Mouse (Mus musculus): ENCODE results near the gene Hoxa5. TPM values are rescaled to one million over a fixed set of nuclear protein-coding genes. Genes with fewer than 3 reads are reported as not detected.

The Hoxa5 gene
- polyA plus RNA-seq, 1 experiment from 2014 or later: not detected

- peaks cover 17% of the 10 kb centered on the region for H3K4me1 ChIP-seq
- peaks cover 100% of the 10 kb centered on the region for H3K27me3 ChIP-seq (ENCODE audit: poor library complexity, severe bottlenecking)
- DNase-seq (ENCODE audit: extremely low spot score, low spot score): no peak
- no peak overlapping the region for H3K27ac ChIP-seq
- H3K36me3 ChIP-seq (replicated peaks): no peaks in the 10 kb centered on the region
- 9% methylated on average over 10 of the region's 10 CpGs for WGBS
- H3K4me3 ChIP-seq: no peak overlapping the region
- no peaks in the 10 kb centered on the region for H3K9me3 ChIP-seq
Observed at GRCm38 (mm10) chr6:52237346-52238154, 33.2 kb upstream of the Hoxa5 start.

GRCm38 (mm10) chr6:52236806-52237205 is 32.4 kb upstream of the Hoxa5 start:
- H3K9me3 ChIP-seq: no peaks in the 10 kb centered on the region
- H3K27ac ChIP-seq: no peak overlapping the region
- peaks cover 17% of the 10 kb centered on the region for H3K4me1 ChIP-seq
- no peak overlapping the region for H3K4me3 ChIP-seq
- no peaks in the 10 kb centered on the region for H3K36me3 ChIP-seq (replicated peaks)
- no peak for DNase-seq (ENCODE audit: extremely low spot score, low spot score)
- peaks cover 100% of the 10 kb centered on the region for H3K27me3 ChIP-seq (ENCODE audit: poor library complexity, severe bottlenecking)
- WGBS: 10% methylated on average over 3 of the region's 3 CpGs

- Histone ChIP-seq H3K4me3 (no peak overlapping the region), H3K36me3 (replicated peaks) (no peaks in the 10 kb centered on the region), H3K9me3 (no peaks in the 10 kb centered on the region), H3K27me3 (ENCODE audit: poor library complexity, severe bottlenecking) (peaks cover 100% of the 10 kb centered on the region), H3K27ac (no peak overlapping the region), H3K4me1 (peaks cover 17% of the 10 kb centered on the region)
- 23% methylated on average over 6 of the region's 6 CpGs for WGBS
- no peak for DNase-seq (ENCODE audit: extremely low spot score, low spot score)
Observed at GRCm38 (mm10) chr6:52235866-52236265, 31.5 kb upstream of the Hoxa5 start.

GRCm38 (mm10) chr6:52235267-52235666 is 30.9 kb upstream of the Hoxa5 start:
- 21% methylated on average over 9 of the region's 9 CpGs for WGBS
- Histone ChIP-seq H3K4me3 (no peak overlapping the region), H3K9me3 (no peaks in the 10 kb centered on the region), H3K27me3 (ENCODE audit: poor library complexity, severe bottlenecking) (peaks cover 100% of the 10 kb centered on the region), H3K36me3 (replicated peaks) (no peaks in the 10 kb centered on the region), H3K27ac (no peak overlapping the region), H3K4me1 (peaks cover 15% of the 10 kb centered on the region)
- DNase-seq (ENCODE audit: extremely low spot score, low spot score): no peak

- H3K27ac ChIP-seq: no peak overlapping the region
- H3K4me3 ChIP-seq: 0 out of 2 replicates have a peak overlapping the region, but pooled peaks have one; percentile 2
- no peak for DNase-seq (ENCODE audit: extremely low spot score, low spot score)
- peaks cover 13% of the 10 kb centered on the region for H3K4me1 ChIP-seq
- 1% methylated on average over 66 of the region's 68 CpGs for WGBS
- peaks cover 100% of the 10 kb centered on the region for H3K27me3 ChIP-seq (ENCODE audit: poor library complexity, severe bottlenecking)
- no peaks in the 10 kb centered on the region for H3K9me3 ChIP-seq
- H3K36me3 ChIP-seq (replicated peaks): no peaks in the 10 kb centered on the region
Observed at GRCm38 (mm10) chr6:52234428-52235140, 30.2 kb upstream of the Hoxa5 start.

GRCm38 (mm10) chr6:52233546-52234427 is 29.4 kb upstream of the Hoxa5 start:
- peaks cover 100% of the 10 kb centered on the region for H3K27me3 ChIP-seq (ENCODE audit: poor library complexity, severe bottlenecking)
- no peaks in the 10 kb centered on the region for H3K36me3 ChIP-seq (replicated peaks)
- 0 out of 2 replicates have a peak overlapping the region, but pooled peaks have one; percentile 2 for H3K4me3 ChIP-seq
- DNase-seq (ENCODE audit: extremely low spot score, low spot score): no peak
- H3K9me3 ChIP-seq: no peaks in the 10 kb centered on the region
- no peak overlapping the region for H3K27ac ChIP-seq
- H3K4me1 ChIP-seq: peaks cover 13% of the 10 kb centered on the region
- WGBS: under 1% methylated on average over 70 of the region's 70 CpGs

- peaks cover 13% of the 10 kb centered on the region for H3K4me1 ChIP-seq
- H3K9me3 ChIP-seq: no peaks in the 10 kb centered on the region
- H3K27me3 ChIP-seq (ENCODE audit: poor library complexity, severe bottlenecking): peaks cover 100% of the 10 kb centered on the region
- no peak overlapping the region for H3K4me3 ChIP-seq
- WGBS: 3% methylated on average over 23 of the region's 23 CpGs
- no peaks in the 10 kb centered on the region for H3K36me3 ChIP-seq (replicated peaks)
- H3K27ac ChIP-seq: no peak overlapping the region
- DNase-seq (ENCODE audit: extremely low spot score, low spot score): no peak
Observed at GRCm38 (mm10) chr6:52232984-52233545, 28.7 kb upstream of the Hoxa5 start.

- WGBS: 1% methylated on average over 18 of the region's 18 CpGs
- no peak for DNase-seq (ENCODE audit: extremely low spot score, low spot score)
- no peaks in the 10 kb centered on the region for H3K9me3 ChIP-seq
Observed at GRCm38 (mm10) chr6:52232568-52232965, 28.2 kb upstream of the Hoxa5 start.

GRCm38 (mm10) chr6:52231885-52232567 is 27.6 kb upstream of the Hoxa5 start:
- H3K4me1 ChIP-seq: peaks cover 13% of the 10 kb centered on the region
- no peaks in the 10 kb centered on the region for H3K36me3 ChIP-seq (replicated peaks)
- H3K9me3 ChIP-seq: no peaks in the 10 kb centered on the region
- 2% methylated on average over 18 of the region's 18 CpGs for WGBS
- H3K27ac ChIP-seq: no peak overlapping the region
- DNase-seq (ENCODE audit: extremely low spot score, low spot score): no peak
- no peak overlapping the region for H3K4me3 ChIP-seq
- peaks cover 100% of the 10 kb centered on the region for H3K27me3 ChIP-seq (ENCODE audit: poor library complexity, severe bottlenecking)

More at GRCm38 (mm10) chr6:52232568-52232965, 28.2 kb upstream of the Hoxa5 start:
- Histone ChIP-seq H3K36me3 (replicated peaks) (no peaks in the 10 kb centered on the region), H3K4me1 (peaks cover 13% of the 10 kb centered on the region), H3K27ac (no peak overlapping the region), H3K27me3 (ENCODE audit: poor library complexity, severe bottlenecking) (peaks cover 100% of the 10 kb centered on the region), H3K4me3 (no peak overlapping the region)

- WGBS: 2% methylated on average over 21 of the region's 36 CpGs
- no peaks in the 10 kb centered on the region for H3K36me3 ChIP-seq (replicated peaks)
- no peaks in the 10 kb centered on the region for H3K9me3 ChIP-seq
- no peak within 1 kb of the TSS for H3K27ac ChIP-seq
- no peak for DNase-seq (ENCODE audit: extremely low spot score, low spot score)
- H3K27me3 ChIP-seq (ENCODE audit: poor library complexity, severe bottlenecking): peaks cover 100% of the 10 kb centered on the region
- no peak within 1 kb of the TSS for H3K4me3 ChIP-seq
- H3K4me1 ChIP-seq: peaks cover 17% of the 10 kb centered on the region
Observed at GRCm38 (mm10) chr6:52230516-52231165, 26.3 kb upstream of the Hoxa5 start, which contains the start of gene Hoxa9. TSS of gene Hoxa9 (minus strand) at chr6:52231089.

- Histone ChIP-seq H3K4me1 (peaks cover 18% of the 10 kb centered on the region), H3K27ac (no peak overlapping the region), H3K9me3 (no peaks in the 10 kb centered on the region), H3K36me3 (replicated peaks) (no peaks in the 10 kb centered on the region), H3K27me3 (ENCODE audit: poor library complexity, severe bottlenecking) (peaks cover 100% of the 10 kb centered on the region), H3K4me3 (no peak overlapping the region)
- no peak for DNase-seq (ENCODE audit: extremely low spot score, low spot score)
- 2% methylated on average over 44 of the region's 44 CpGs for WGBS
Observed at GRCm38 (mm10) chr6:52229558-52230416, 25.4 kb upstream of the Hoxa5 start.
